Mouse (Mus musculus) lung, embryonic 16.5 days (tissue): ENCODE measurements around the gene Tmem45a. TPM values are rescaled to one million over a fixed set of nuclear protein-coding genes. Genes with fewer than 3 reads are reported as not detected.

ENCODE experiments used
- ATAC-seq: fragments of 200-750 bp; cut with Nextera tagmentation; 2 replicates; pipeline ENCODE4 v1.8.0; 2017; ENCODE audit warnings: low read depth, mild to moderate bottlenecking, moderate library complexity
- H3K27ac ChIP-seq: fragments of 300-500 bp; sonication (generic); 2 replicates; pipeline ENCODE4 v1.5.1; 2014; ENCODE audit warnings: mild to moderate bottlenecking, control low read depth, low read length
- H3K27me3 ChIP-seq: fragments of 300-500 bp; sonication (generic); 2 replicates; pipeline ENCODE4 v1.6.1; 2014; ENCODE audit warnings: low read depth, low read length, mixed read lengths; ENCODE audit not compliant: control insufficient read depth, insufficient read depth
- H3K36me3 ChIP-seq: fragments of 300-500 bp; sonication (generic); 2 replicates; pipeline ENCODE4 v1.6.1; 2014; ENCODE audit warnings: low read length; ENCODE audit not compliant: control insufficient read depth, insufficient read depth
- H3K4me1 ChIP-seq: fragments of 300-500 bp; sonication (generic); replicated peaks from 2 replicates; pipeline ENCODE4 v1.6.1; 2014; ENCODE audit warnings: low read length, mixed read lengths; ENCODE audit not compliant: control insufficient read depth, insufficient read depth
- H3K4me2 ChIP-seq: fragments of 300-500 bp; sonication (generic); 2 replicates; pipeline ENCODE4 v1.6.1; 2014; ENCODE audit warnings: low read depth, low read length, control low read depth
- H3K4me3 ChIP-seq: fragments of 300-500 bp; sonication (generic); 2 replicates; pipeline ENCODE4 v1.5.1; 2014; ENCODE audit warnings: mild to moderate bottlenecking, low read length, control low read depth
- H3K9ac ChIP-seq: fragments of 300-500 bp; sonication (generic); 2 replicates; pipeline ENCODE4 v1.6.1; 2014; ENCODE audit warnings: low read length, control low read depth
- H3K9me3 ChIP-seq: fragments of 300-500 bp; sonication (generic); 2 replicates; pipeline ENCODE4 v1.6.1; 2016; ENCODE audit warnings: low read length; ENCODE audit not compliant: control insufficient read depth
- WGBS: fragments of 180-500 bp; shearing (Covaris S2); extraction: QIAGEN DNeasy Blood & Tissue Kit; methylation state at CpG from one replicate; pipeline ENCODE4 v1.1.7; 2014; 5-methylcytosine and 5-hydroxymethylcytosine counted together
- polyA plus RNA-seq: library from polyadenylated mRNA; unstranded; fragments of >200 nt; fragmentation: Nextera tagmentation; extraction: Ambion mirVana; gene quantifications from 2 replicates; pipeline ENCODE4 v1.2.1, GENCODE M21; 2015

Gene Tmem45a
- polyA plus RNA-seq, 1 experiment from 2014 or later, result 46.9 TPM

DNA sequence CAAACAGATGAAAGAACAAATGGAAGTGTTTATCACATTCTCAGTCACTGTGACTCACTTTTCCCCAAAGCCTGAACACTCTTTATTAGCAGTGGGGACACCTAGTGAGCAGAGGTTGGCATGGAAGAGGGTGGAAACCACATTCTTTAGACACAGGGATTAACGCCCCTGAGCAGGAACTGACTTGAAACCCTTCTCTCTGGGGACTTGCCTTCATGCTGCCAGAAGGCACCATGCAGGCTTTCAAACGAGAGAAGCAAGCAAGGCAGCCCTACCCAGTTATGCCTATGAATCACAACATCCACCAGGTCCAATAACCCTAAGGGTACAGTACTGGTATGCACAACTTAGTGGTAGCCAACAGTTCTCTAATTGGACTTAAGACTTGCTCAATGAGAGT, 12.6 kb downstream of the Tmem45a start:
- H3K27me3 ChIP-seq, result no peaks in the 10 kb centered on the region
- no peak overlapping the region for H3K27ac ChIP-seq
- no peaks in the 10 kb centered on the region for H3K9me3 ChIP-seq
- no peaks in the 10 kb centered on the region for H3K36me3 ChIP-seq
- H3K4me1 ChIP-seq, result no peaks in the 10 kb centered on the region; the same call in 1 of the 2 replicates
- WGBS, result 55% methylated on average over 2 of the region's 2 CpGs
- H3K4me2 ChIP-seq, result no peak overlapping the region
- H3K9ac ChIP-seq, result no peak overlapping the region
- H3K4me3 ChIP-seq, result no peak overlapping the region
- no peak for ATAC-seq

DNA sequence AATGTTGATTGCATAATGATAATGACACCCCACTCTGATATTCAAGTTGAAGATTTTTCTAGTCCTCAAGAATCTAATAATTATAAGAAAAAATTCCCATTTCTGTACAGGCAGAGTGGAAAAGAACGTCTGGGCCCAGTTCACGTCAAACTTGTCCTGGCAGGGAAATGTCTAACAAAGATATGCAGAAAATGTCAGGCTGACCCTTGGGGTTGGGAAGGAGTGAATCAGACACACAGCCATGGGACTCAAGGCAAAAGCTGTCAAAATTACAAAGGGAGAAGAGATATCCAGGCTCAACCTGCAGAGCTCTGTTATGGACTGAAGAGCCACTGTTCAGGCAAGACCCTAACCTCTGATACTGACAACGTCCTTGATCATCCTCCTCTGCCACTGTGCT, 15.5 kb downstream of the Tmem45a start:
- no peaks in the 10 kb centered on the region for H3K9me3 ChIP-seq
- no peaks in the 10 kb centered on the region for H3K27me3 ChIP-seq
- H3K4me1 ChIP-seq, result peaks cover 2% of the 10 kb centered on the region; the same call in 1 of the 2 replicates
- no peak overlapping the region for H3K9ac ChIP-seq
- no peak overlapping the region for H3K27ac ChIP-seq
- H3K36me3 ChIP-seq, result no peaks in the 10 kb centered on the region
- H3K4me3 ChIP-seq, result no peak overlapping the region
- no peak for ATAC-seq
- 51% methylated on average over 3 of the region's 3 CpGs for WGBS
- no peak overlapping the region for H3K4me2 ChIP-seq

DNA sequence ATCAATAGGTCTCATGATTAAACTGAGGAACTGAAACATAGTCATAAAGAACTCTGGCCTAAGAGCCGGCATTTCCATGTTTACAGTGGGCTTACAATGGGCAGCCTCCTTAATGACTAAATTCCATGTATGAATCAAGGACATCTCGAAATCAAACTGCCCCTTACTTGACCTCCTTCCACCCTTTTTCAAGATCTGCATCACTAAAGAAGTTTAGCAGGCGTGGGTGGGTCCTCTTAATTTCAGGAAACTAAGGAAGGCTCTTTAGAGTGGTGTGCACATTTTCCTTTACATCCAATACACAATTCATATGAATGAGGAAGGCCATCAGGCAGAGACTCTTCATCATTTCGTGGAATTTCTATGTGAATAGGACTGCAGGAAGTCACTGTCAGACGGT, 17.6 kb downstream of the Tmem45a start:
- H3K4me3 ChIP-seq, result no peak overlapping the region
- H3K27me3 ChIP-seq, result no peaks in the 10 kb centered on the region
- H3K4me1 ChIP-seq, result peaks cover 2% of the 10 kb centered on the region; the same call in 1 of the 2 replicates
- H3K4me2 ChIP-seq, result no peak overlapping the region
- ATAC-seq, result no peak
- 71% methylated on average over 5 of the region's 5 CpGs for WGBS
- no peaks in the 10 kb centered on the region for H3K36me3 ChIP-seq
- no peaks in the 10 kb centered on the region for H3K9me3 ChIP-seq
- H3K27ac ChIP-seq, result no peak overlapping the region
- no peak overlapping the region for H3K9ac ChIP-seq

DNA sequence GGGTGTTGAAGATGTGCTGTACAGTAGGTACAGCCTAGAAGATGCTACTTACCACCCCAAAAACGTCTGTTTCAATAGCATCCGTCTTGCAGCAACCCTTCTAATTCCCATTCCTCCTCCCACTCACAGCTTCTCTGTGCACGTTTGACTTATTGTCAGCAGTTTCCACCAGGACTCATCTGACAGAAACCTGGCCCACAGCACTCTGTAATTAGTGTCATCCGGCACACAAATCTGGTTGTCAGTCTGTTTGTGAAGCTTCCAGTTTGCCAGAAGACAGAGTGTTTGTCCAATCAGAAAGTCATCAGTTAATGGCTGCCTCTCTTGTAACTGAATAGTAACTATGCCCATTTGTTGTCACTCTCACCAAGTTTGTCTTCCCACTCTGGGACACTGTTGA, 18.4 kb downstream of the Tmem45a start:
- no peak overlapping the region for H3K9ac ChIP-seq
- no peaks in the 10 kb centered on the region for H3K36me3 ChIP-seq
- no peak overlapping the region for H3K4me3 ChIP-seq
- peak; percentile 64; the same call in 1 of the 2 replicates for ATAC-seq
- peaks cover 2% of the 10 kb centered on the region; the same call in 1 of the 2 replicates for H3K4me1 ChIP-seq
- whole genome bisulfite sequencing, result 34% methylated on average over 4 of the region's 4 CpGs
- H3K27ac ChIP-seq, result no peak overlapping the region
- H3K9me3 ChIP-seq, result no peaks in the 10 kb centered on the region
- H3K27me3 ChIP-seq, result no peaks in the 10 kb centered on the region
- H3K4me2 ChIP-seq, result no peak overlapping the region

DNA sequence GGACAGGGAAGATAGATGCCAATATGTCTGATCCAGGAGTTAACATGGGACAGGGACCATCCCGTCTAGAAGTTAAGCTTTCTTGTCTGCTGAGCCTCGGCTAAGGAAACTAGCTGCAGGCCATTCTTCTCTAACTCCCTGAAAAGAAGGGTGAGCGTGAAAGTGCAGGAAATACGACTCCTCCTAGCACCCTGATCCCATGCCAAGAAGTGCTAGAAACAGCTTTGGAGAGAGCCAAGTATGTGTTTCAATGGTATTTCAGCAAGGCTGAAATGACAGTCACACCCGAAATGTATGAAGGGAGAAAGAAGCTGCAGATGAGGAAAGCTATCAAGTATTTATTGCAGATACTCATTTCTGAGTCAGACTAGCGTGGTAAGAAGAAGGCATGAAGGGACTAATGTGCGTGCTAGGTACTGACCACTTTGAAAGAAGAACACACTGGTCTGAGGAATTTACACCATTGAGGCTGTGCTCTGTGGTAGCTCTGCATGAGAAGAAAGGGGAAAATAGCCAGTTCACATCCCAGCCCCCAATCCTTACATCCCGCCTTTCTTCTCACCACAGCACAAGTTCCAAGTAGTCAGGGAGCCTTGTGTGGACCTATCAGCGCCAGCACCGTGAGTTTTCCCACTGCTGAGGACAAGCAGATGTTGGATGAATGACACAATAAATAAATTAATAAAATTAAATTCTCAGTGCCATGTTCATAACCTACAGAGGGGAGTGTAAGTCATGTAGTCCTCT, 33.0 kb downstream of the Tmem45a start:
- ATAC-seq, result peak; percentile 89
- 35% methylated on average over 10 of the region's 10 CpGs for WGBS
- H3K9ac ChIP-seq, result no peak overlapping the region
- H3K27me3 ChIP-seq, result no peaks in the 10 kb centered on the region
- H3K4me1 ChIP-seq, result peaks cover 4% of the 10 kb centered on the region
- no peak overlapping the region for H3K4me3 ChIP-seq
- H3K27ac ChIP-seq, result peak overlapping the region; percentile 75
- peak overlapping the region; percentile 35 for H3K4me2 ChIP-seq
- no peaks in the 10 kb centered on the region for H3K9me3 ChIP-seq
- no peaks in the 10 kb centered on the region for H3K36me3 ChIP-seq

DNA sequence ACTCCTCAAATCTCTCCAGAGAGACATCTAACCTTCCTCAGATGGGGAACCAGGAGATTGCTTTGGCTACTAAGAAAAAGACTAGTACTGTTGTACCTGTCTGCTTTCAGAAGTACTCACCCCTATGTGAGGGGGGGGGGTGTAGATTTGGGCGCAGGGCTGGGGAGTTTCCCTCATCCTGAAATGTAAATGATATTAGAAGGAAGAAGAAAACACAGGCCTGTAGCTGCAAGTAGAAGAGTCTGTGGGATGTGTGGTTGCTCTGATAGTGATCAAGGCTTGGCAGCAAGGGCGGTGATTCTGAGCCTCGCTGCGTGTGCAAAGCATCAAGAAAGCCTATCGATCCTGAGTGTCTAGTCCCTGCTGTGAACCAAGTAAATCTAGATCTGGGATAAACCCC, 43.0 kb downstream of the Tmem45a start:
- H3K27me3 ChIP-seq, result no peaks in the 10 kb centered on the region
- no peaks in the 10 kb centered on the region for H3K9me3 ChIP-seq
- H3K27ac ChIP-seq, result no peak overlapping the region
- no peak for ATAC-seq
- H3K9ac ChIP-seq, result no peak overlapping the region
- 82% methylated on average over 5 of the region's 5 CpGs for WGBS
- no peak overlapping the region for H3K4me3 ChIP-seq
- no peaks in the 10 kb centered on the region for H3K36me3 ChIP-seq
- no peak overlapping the region for H3K4me2 ChIP-seq
- H3K4me1 ChIP-seq, result no peaks in the 10 kb centered on the region

DNA sequence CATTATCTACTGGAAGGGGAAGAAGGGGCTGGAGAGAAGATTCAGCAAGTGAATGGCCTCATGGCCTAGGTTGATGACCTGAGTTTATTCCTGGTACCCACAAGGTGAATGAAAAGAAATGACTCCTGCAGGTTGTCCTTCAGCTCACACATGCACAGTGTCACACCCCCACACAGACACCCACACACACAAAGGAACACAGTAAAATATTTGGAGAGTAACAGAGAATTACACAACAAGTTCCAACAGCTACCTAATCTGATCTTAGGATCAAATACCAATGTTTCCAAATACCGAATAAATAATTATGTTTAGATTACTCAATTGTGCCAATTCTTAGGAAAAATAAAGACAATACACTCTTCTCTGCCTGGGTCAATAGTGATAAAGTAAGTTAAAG, 52.7 kb downstream of the Tmem45a start:
- Histone ChIP-seq H3K9me3 (no peaks in the 10 kb centered on the region), H3K9ac (no peak overlapping the region), H3K36me3 (no peaks in the 10 kb centered on the region), H3K4me3 (no peak overlapping the region), H3K4me2 (no peak overlapping the region), H3K27me3 (no peaks in the 10 kb centered on the region), H3K4me1 (no peaks in the 10 kb centered on the region), H3K27ac (no peak overlapping the region)
- WGBS, result 80% methylated on average over 1 of the region's 1 CpGs
- no peak for ATAC-seq

DNA sequence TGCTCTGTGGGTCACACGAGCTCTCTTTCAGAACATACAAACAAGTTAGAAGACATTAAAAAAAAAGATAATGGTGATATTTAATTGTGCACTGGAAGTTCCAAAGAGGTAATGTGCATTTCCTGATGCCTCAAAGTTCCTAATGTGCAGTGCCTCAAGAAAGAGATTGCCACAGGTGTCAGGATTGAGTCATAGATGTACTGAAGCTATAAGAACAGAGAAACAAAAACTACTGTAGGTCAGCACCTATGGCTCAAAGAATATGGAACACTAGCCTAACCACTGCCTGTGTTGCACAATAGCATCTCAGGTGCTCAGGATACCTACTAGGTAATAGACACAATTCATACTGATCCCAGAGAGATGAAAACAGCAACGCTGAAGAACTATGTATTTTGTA, 54.0 kb downstream of the Tmem45a start:
- 85% methylated on average over 2 of the region's 2 CpGs for WGBS
- Histone ChIP-seq H3K9me3 (no peaks in the 10 kb centered on the region), H3K4me3 (no peak overlapping the region), H3K27ac (no peak overlapping the region), H3K4me2 (no peak overlapping the region), H3K27me3 (no peaks in the 10 kb centered on the region), H3K4me1 (no peaks in the 10 kb centered on the region), H3K9ac (no peak overlapping the region), H3K36me3 (no peaks in the 10 kb centered on the region)
- ATAC-seq, result no peak

DNA sequence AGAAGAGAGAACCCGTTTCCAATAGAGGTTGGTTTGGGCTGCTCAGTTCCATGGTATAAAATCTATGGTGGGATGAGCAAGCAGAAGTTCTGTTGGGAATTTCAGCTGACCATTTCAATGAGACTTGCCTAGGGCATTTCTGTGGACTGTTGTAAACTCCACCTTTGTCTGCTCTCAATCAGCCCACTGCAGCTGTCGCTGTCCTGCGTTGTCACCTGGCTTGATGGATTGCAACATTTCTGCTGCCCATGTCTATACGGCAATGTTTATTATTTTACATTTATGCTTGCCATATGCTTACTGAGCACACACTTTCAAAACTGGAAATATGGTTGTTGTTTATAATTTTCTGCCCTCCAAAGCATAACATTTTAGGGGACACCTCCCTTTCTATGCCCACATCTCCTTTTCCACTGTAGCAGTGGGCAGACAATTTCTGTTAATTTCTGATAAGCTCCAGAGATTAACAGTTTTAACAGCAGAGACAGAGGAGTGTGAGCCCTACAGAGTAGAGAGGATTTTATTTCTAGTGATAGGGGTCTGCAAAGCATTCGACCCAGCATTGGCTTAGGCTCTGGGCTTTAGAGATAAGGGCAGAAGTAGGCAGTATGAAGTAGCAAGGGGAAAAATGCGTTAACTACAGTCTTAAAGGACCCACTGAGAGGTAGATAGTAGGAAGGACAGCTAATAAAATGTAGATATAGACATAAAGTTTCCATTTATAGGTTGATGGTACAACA, 84.4 kb downstream of the Tmem45a start:
- ATAC-seq, result no peak
- H3K9ac ChIP-seq, result no peak overlapping the region
- H3K4me1 ChIP-seq, result no peaks in the 10 kb centered on the region
- no peak overlapping the region for H3K4me2 ChIP-seq
- no peaks in the 10 kb centered on the region for H3K36me3 ChIP-seq
- H3K9me3 ChIP-seq, result no peaks in the 10 kb centered on the region
- no peaks in the 10 kb centered on the region for H3K27me3 ChIP-seq
- no peak overlapping the region for H3K27ac ChIP-seq
- no peak overlapping the region for H3K4me3 ChIP-seq
- 39% methylated on average over 6 of the region's 6 CpGs for WGBS
